Mouse (Mus musculus) embryonic facial prominence, embryonic 13.5 days (tissue): Measurements from ENCODE around the gene Pnp. TPM values are rescaled to one million over a fixed set of nuclear protein-coding genes. Genes with fewer than 3 reads are reported as not detected.
"Not testable (repeated sequence)": the region's sequence is repeated elsewhere in the genome, so short reads cannot be mapped to it uniquely, and the experiment has no call there.

Experiments
- ATAC-seq: fragments of 200-750 bp; cut with Nextera tagmentation; 2 replicates; pipeline ENCODE4 v1.8.0; 2017; ENCODE audit warnings: low read depth; ENCODE audit not compliant: insufficient number of reproducible peaks, insufficient read depth, low FRiP score, low TSS enrichment
- H3K27ac ChIP-seq: fragments of 300-500 bp; sonication (generic); 2 replicates; pipeline ENCODE4 v1.5.1; 2015; ENCODE audit warnings: moderate library complexity, mild to moderate bottlenecking, inconsistent platforms
- H3K27me3 ChIP-seq: fragments of 300-500 bp; sonication (generic); 2 replicates; pipeline ENCODE4 v1.6.1; 2015; ENCODE audit warnings: mild to moderate bottlenecking, inconsistent platforms
- H3K36me3 ChIP-seq: fragments of 300-500 bp; sonication (generic); 2 replicates; pipeline ENCODE4 v1.6.1; 2015; ENCODE audit warnings: mild to moderate bottlenecking, inconsistent platforms
- H3K4me1 ChIP-seq: fragments of 300-500 bp; sonication (generic); 2 replicates; pipeline ENCODE4 v1.6.1; 2015; ENCODE audit warnings: inconsistent platforms
- H3K4me2 ChIP-seq: fragments of 300-500 bp; sonication (generic); 2 replicates; pipeline ENCODE4 v1.6.1; 2015; ENCODE audit warnings: moderate library complexity, mild to moderate bottlenecking, inconsistent platforms
- H3K4me3 ChIP-seq: fragments of 300-500 bp; sonication (generic); 2 replicates; pipeline ENCODE4 v1.5.1; 2015; ENCODE audit warnings: mild to moderate bottlenecking, inconsistent platforms
- H3K9ac ChIP-seq: fragments of 300-500 bp; sonication (generic); 2 replicates; pipeline ENCODE4 v1.6.1; 2015; ENCODE audit warnings: mild to moderate bottlenecking, inconsistent platforms
- H3K9me3 ChIP-seq: fragments of 300-500 bp; sonication (generic); 2 replicates; pipeline ENCODE4 v1.6.1; 2016; ENCODE audit warnings: inconsistent platforms
- WGBS: fragments of 180-500 bp; shearing (Covaris S2); methylation state at CpG from one replicate; pipeline ENCODE4 v1.1.7; 2015; ENCODE audit warnings: mixed read lengths; 5-methylcytosine and 5-hydroxymethylcytosine counted together
- polyA plus RNA-seq: library from polyadenylated mRNA; unstranded; fragments of >200 nt; fragmentation: Nextera tagmentation; extraction: Ambion mirVana; gene quantifications from 2 replicates; pipeline ENCODE4 v1.2.1, GENCODE M21; 2015

Gene Pnp
- polyA plus RNA-seq, 1 experiment from 2014 or later: 49.3 TPM

GRCm38 (mm10) chr14:50904828-50905129, 26.1 kb upstream of the Pnp start:
- H3K4me3 ChIP-seq: no peak overlapping the region
- no peak for ATAC-seq
- no peaks in the 10 kb centered on the region for H3K9me3 ChIP-seq
- H3K4me2 ChIP-seq: no peak overlapping the region
- H3K4me1 ChIP-seq: peaks cover 8% of the 10 kb centered on the region; the same call in 1 of the 2 replicates
- WGBS: 75% methylated on average over 4 of the region's 4 CpGs
- H3K27ac ChIP-seq: no peak overlapping the region
- no peaks in the 10 kb centered on the region for H3K27me3 ChIP-seq
- H3K9ac ChIP-seq: no peak overlapping the region
- H3K36me3 ChIP-seq: no peaks in the 10 kb centered on the region

- not testable (repeated sequence) for H3K9me3 ChIP-seq, H3K9ac ChIP-seq, H3K4me2 ChIP-seq, H3K36me3 ChIP-seq, H3K4me3 ChIP-seq, H3K27ac ChIP-seq, H3K27me3 ChIP-seq, H3K4me1 ChIP-seq, ATAC-seq
Measured at GRCm38 (mm10) chr14:50905327-50905726, 25.6 kb upstream of the Pnp start.

- 76% methylated on average over 4 of the region's 4 CpGs for WGBS
- ATAC-seq: no peak
- H3K4me3 ChIP-seq: no peak overlapping the region
- peaks cover 25% of the 10 kb centered on the region for H3K36me3 ChIP-seq
- peaks cover 8% of the 10 kb centered on the region; the same call in 1 of the 2 replicates for H3K4me1 ChIP-seq
- no peak overlapping the region for H3K9ac ChIP-seq
- H3K27me3 ChIP-seq: no peaks in the 10 kb centered on the region
- H3K9me3 ChIP-seq: no peaks in the 10 kb centered on the region
- H3K27ac ChIP-seq: no peak overlapping the region
- no peak overlapping the region for H3K4me2 ChIP-seq
Measured at GRCm38 (mm10) chr14:50908126-50908525, 22.8 kb upstream of the Pnp start.

GRCm38 (mm10) chr14:50911356-50911755, 19.5 kb upstream of the Pnp start:
- H3K4me2 ChIP-seq: no peak overlapping the region
- H3K9ac ChIP-seq: no peak overlapping the region
- 30% methylated on average over 3 of the region's 3 CpGs for WGBS
- no peaks in the 10 kb centered on the region for H3K9me3 ChIP-seq
- no peaks in the 10 kb centered on the region for H3K4me1 ChIP-seq
- H3K27me3 ChIP-seq: no peaks in the 10 kb centered on the region
- no peak overlapping the region for H3K4me3 ChIP-seq
- H3K36me3 ChIP-seq: peaks cover 54% of the 10 kb centered on the region
- ATAC-seq: no peak
- no peak overlapping the region for H3K27ac ChIP-seq

- H3K27ac ChIP-seq, ATAC-seq, H3K27me3 ChIP-seq, H3K9me3 ChIP-seq: not testable (repeated sequence)
- WGBS: 72% methylated on average over 1 of the region's 1 CpGs
- Histone ChIP-seq H3K9ac (peak overlapping the region; percentile 87), H3K36me3 (peaks cover 42% of the 10 kb centered on the region), H3K4me2 (peak overlapping the region; percentile 79), H3K4me1 (peaks cover 22% of the 10 kb centered on the region), H3K4me3 (peak overlapping the region; percentile 73)
Measured at GRCm38 (mm10) chr14:50923437-50923836, 7.4 kb upstream of the Pnp start.

- ATAC-seq: peak; percentile 93
Measured at GRCm38 (mm10) chr14:50924281-50925064, 6.4 kb upstream of the Pnp start, which contains the start of the genes Osgep and Apex1. Osgep (minus strand) TSS chr14:50924893. Apex1 (plus strand) TSS chr14:50924968.

GRCm38 (mm10) chr14:50925111-50925920, 5.6 kb upstream of the Pnp start:
- Histone ChIP-seq H3K36me3 (peaks cover 37% of the 10 kb centered on the region), H3K9ac (peak overlapping the region; percentile 87), H3K27me3 (no peaks in the 10 kb centered on the region), H3K27ac (peak overlapping the region; percentile 95), H3K9me3 (no peaks in the 10 kb centered on the region), H3K4me3 (peak overlapping the region; percentile 73), H3K4me1 (peaks cover 31% of the 10 kb centered on the region), H3K4me2 (peak overlapping the region; percentile 79)
- under 1% methylated on average over 38 of the region's 38 CpGs for WGBS
- no peak for ATAC-seq

More at GRCm38 (mm10) chr14:50924281-50925064, 6.4 kb upstream of the Pnp start, which contains the start of the genes Osgep and Apex1:
- Histone ChIP-seq H3K27me3 (no peaks in the 10 kb centered on the region), H3K27ac (peak within 1 kb of the TSS; percentile 95), H3K4me1 (peaks cover 24% of the 10 kb centered on the region), H3K9me3 (no peaks in the 10 kb centered on the region), H3K4me3 (peak within 1 kb of the TSS; percentile 73), H3K36me3 (peaks cover 45% of the 10 kb centered on the region), H3K9ac (peak within 1 kb of the TSS; percentile 87), H3K4me2 (peak within 1 kb of the TSS; percentile 79)
- under 1% methylated on average over 57 of the region's 57 CpGs for WGBS

- H3K27me3 ChIP-seq: no peaks in the 10 kb centered on the region
- peaks cover 36% of the 10 kb centered on the region for H3K36me3 ChIP-seq
- 58% methylated on average over 3 of the region's 3 CpGs for WGBS
- peaks cover 37% of the 10 kb centered on the region for H3K4me1 ChIP-seq
- no peak overlapping the region for H3K4me2 ChIP-seq
- ATAC-seq: no peak
- 0 out of 2 replicates have a peak overlapping the region, but pooled peaks have one; percentile 6 for H3K4me3 ChIP-seq
- no peaks in the 10 kb centered on the region for H3K9me3 ChIP-seq
- H3K9ac ChIP-seq: no peak overlapping the region
- no peak overlapping the region for H3K27ac ChIP-seq
Measured at GRCm38 (mm10) chr14:50927366-50927765, 3.5 kb upstream of the Pnp start.

GRCm38 (mm10) chr14:50929951-50930350, 931 bp upstream of the Pnp start:
- Histone ChIP-seq H3K27ac (peak overlapping the region; percentile 85), H3K36me3 (peaks cover 36% of the 10 kb centered on the region), H3K27me3 (no peaks in the 10 kb centered on the region), H3K4me2 (peak overlapping the region; percentile 85), H3K9me3 (no peaks in the 10 kb centered on the region), H3K4me1 (peaks cover 30% of the 10 kb centered on the region), H3K4me3 (peak overlapping the region; percentile 98), H3K9ac (peak overlapping the region; percentile 98)
- ATAC-seq: no peak
- 17% methylated on average over 10 of the region's 10 CpGs for WGBS

- WGBS: under 1% methylated on average over 38 of the region's 38 CpGs
- Histone ChIP-seq H3K4me2 (peak overlapping the region; percentile 85), H3K27me3 (no peaks in the 10 kb centered on the region), H3K4me1 (peaks cover 30% of the 10 kb centered on the region), H3K9me3 (no peaks in the 10 kb centered on the region), H3K9ac (peak overlapping the region; percentile 98), H3K27ac (peak overlapping the region; percentile 85), H3K36me3 (peaks cover 36% of the 10 kb centered on the region), H3K4me3 (peak overlapping the region; percentile 98)
- ATAC-seq: peak; percentile 43; the same call in 1 of the 2 replicates
Measured at GRCm38 (mm10) chr14:50930377-50930753, 517 bp upstream of the Pnp start.

- peak overlapping the region; percentile 64 for H3K4me2 ChIP-seq
- H3K4me1 ChIP-seq: peaks cover 19% of the 10 kb centered on the region
- H3K36me3 ChIP-seq: peaks cover 30% of the 10 kb centered on the region
- no peak for ATAC-seq
- 11% methylated on average over 12 of the region's 12 CpGs for WGBS
- H3K9me3 ChIP-seq: no peaks in the 10 kb centered on the region
- peak overlapping the region; percentile 73 for H3K9ac ChIP-seq
- peak overlapping the region; percentile 95 for H3K27ac ChIP-seq
- H3K27me3 ChIP-seq: no peaks in the 10 kb centered on the region
- peak overlapping the region; percentile 98 for H3K4me3 ChIP-seq
Measured at GRCm38 (mm10) chr14:50931493-50932020, 675 bp downstream of the Pnp start.
